In genomic region chr13:98531976-98532375, GRCm38 (mm10) we compare ENCODE assay signal across 32 mouse cellular contexts. TPM values are rescaled to one million over a fixed set of nuclear protein-coding genes. Genes with fewer than 3 reads are reported as not detected.
"Had no signal": no experiment of that assay in that cellular context is flagged by ENCODE, and none has a peak within 500 bp of the region (broad histone marks: within the 10 kb centered on the region; RNA-seq: fewer than 3 reads in every experiment).

No protein-coding gene starts in this region.

- H3K4me2 ChIP-seq: heart, embryonic 11.5 days; heart, embryonic 13.5 days; heart, embryonic 15.5 days; hindbrain, embryonic 12.5 days; hindbrain, embryonic 14.5 days; liver, embryonic 11.5 days; liver, embryonic 13.5 days; liver, embryonic 15.5 days had no signal

- H3K4me3 ChIP-seq: gastrocnemius, adult 2 months; heart, embryonic 13.5 days; heart, embryonic 15.5 days; hindbrain, embryonic 10.5 days; hindbrain, embryonic 12.5 days; layer of hippocampus, adult 2 months; left cerebral cortex, adult 2 months; limb, embryonic 10.5 days; limb, embryonic 12.5 days; liver, embryonic 13.5 days; liver, embryonic 15.5 days had no signal

- H3K9ac ChIP-seq: heart, embryonic 13.5 days; heart, embryonic 15.5 days; hindbrain, embryonic 12.5 days; hindbrain, embryonic 14.5 days; limb, embryonic 12.5 days; liver, embryonic 13.5 days; liver, embryonic 15.5 days had no signal

- H3K36me3 ChIP-seq: heart, embryonic 13.5 days; heart, embryonic 15.5 days; hindbrain, embryonic 10.5 days; hindbrain, embryonic 12.5 days; limb, embryonic 10.5 days; limb, embryonic 12.5 days; liver, embryonic 13.5 days; liver, embryonic 15.5 days had no signal

- H3K27ac ChIP-seq: gastrocnemius, adult 2 months; heart, embryonic 13.5 days; heart, embryonic 15.5 days; hindbrain, embryonic 12.5 days; hindbrain, embryonic 14.5 days; kidney, postnatal 0 days; layer of hippocampus, adult 2 months; left cerebral cortex, adult 2 months; limb, embryonic 12.5 days; liver, embryonic 13.5 days; liver, embryonic 15.5 days had no signal

- ATAC-seq: hindbrain, embryonic 16.5 days; inflammation-experienced regulatory T-cells, adult 6 months; intestine, postnatal 0 days had no signal

- DNase-seq: gastrocnemius, adult 2 months; gastrocnemius, postnatal 10 days; gastrocnemius, postnatal 25 days; heart, postnatal 14 days; heart, postnatal 4 days; kidney, adult 18-20 months; kidney, adult 8-10 months; kidney, postnatal 14 days; liver; liver, embryonic 13.5 days had no signal

- H3K27me3 ChIP-seq: limb, embryonic 12.5 days; liver, embryonic 13.5 days had no signal

- H3K9me3 ChIP-seq: heart, embryonic 15.5 days; limb, embryonic 10.5 days; liver, embryonic 13.5 days; liver, embryonic 15.5 days had no signal

- H3K4me1 ChIP-seq: liver, embryonic 13.5 days; liver, embryonic 15.5 days had no signal

RNA-seq across cellular contexts. Expression of gene Gm10320, which starts 40.2 kb away (rescaled TPM):
- total RNA-seq: gastrocnemius, adult 2 months; gastrocnemius, postnatal 10 days; gastrocnemius, postnatal 25 days; gastrocnemius, postnatal 4 days; heart, adult 8-10 months; heart, postnatal 14 days; heart, postnatal 4 days; layer of hippocampus, adult 2 months; layer of hippocampus, postnatal 10 days; layer of hippocampus, postnatal 25 days; left cerebral cortex, adult 2 months; left cerebral cortex, postnatal 14 days; left cerebral cortex, postnatal 36 days had no signal
- polyA plus RNA-seq: hindbrain, embryonic 12.5 days had no signal
